Comparison of ENCODE assay signal across 13 mouse cellular contexts in the genomic region with DNA sequence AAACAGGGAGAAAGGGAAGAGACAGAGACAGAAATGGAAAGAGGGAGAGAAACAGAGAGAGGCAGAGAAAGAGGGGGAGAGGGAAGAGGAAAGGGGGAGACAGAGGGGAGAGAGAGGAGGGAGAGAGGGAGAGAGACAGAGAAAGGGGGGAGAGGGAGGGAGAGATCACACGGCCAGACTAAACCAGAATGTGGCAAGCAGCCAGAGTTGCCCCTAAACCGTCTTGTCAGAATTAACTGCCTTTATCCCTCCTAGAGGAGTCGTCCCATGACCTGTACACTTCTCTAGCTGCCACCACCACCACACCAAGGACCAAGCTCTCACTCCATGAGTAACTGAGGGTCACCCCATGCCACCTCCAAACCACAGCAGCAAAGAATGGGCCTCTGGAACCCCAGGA.
"Had no signal": no experiment of that assay in that cellular context is flagged by ENCODE, and none has a peak within 500 bp of the region (broad histone marks: within the 10 kb centered on the region; RNA-seq: fewer than 3 reads in every experiment).

No protein-coding gene starts in this region.

- H3K9ac ChIP-seq: limb, embryonic 15.5 days; liver, embryonic 12.5 days; neural tube, embryonic 13.5 days had no signal

- H3K9me3 ChIP-seq: limb, embryonic 15.5 days; liver, embryonic 12.5 days; neural tube, embryonic 13.5 days had no signal

- H3K36me3 ChIP-seq: limb, embryonic 15.5 days; liver, embryonic 12.5 days; neural tube, embryonic 13.5 days had no signal

- H3K27ac ChIP-seq: kidney, postnatal 0 days; limb, embryonic 15.5 days; liver, embryonic 12.5 days; neural tube, embryonic 13.5 days; stomach, postnatal 0 days had no signal

- H3K27me3 ChIP-seq: limb, embryonic 15.5 days; liver, embryonic 12.5 days had no signal

- DNase-seq: kidney, adult 9 months; kidney, postnatal 36 days; layer of hippocampus, adult 9-11 months; layer of hippocampus, postnatal 36 days; right cerebral cortex, adult 18-20 months; right cerebral cortex, postnatal 25 days; thymus, postnatal 4 days had no signal

- H3K4me3 ChIP-seq: limb, embryonic 15.5 days; liver, embryonic 12.5 days; neural tube, embryonic 13.5 days had no signal

- H3K4me2 ChIP-seq: limb, embryonic 15.5 days; liver, embryonic 12.5 days; neural tube, embryonic 13.5 days had no signal

- ATAC-seq: liver, embryonic 12.5 days; midbrain, embryonic 16.5 days had no signal
